Mouse (Mus musculus): ENCODE measurements at regions not wholly inside any gene's neighbourhood (a gene's known extent, or its start where the extent isn't known, plus 50 kb on each side); places are given as distances from the start of the nearest gene placed in this dataset.

DNA sequence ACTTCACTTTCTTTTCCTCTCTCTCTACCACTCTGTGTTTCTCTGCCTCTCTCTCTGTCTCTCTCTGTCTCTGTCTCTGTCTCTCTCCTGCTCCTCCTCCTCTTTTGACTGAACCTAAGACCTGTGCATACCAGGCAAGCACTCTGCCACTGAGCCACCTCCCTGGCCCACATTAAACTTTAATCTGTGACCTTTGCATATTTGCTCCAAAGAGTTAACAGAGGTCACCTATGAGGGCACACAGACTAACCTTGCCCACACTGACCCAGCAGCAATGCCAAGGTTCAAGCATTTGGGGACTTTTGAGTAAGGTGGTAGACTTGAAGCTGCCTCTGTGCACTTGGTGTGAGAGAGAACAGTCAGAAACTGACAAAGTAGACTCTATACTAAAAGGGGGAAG lies 123.4 kb upstream of the Tmem45b start:
- TF ChIP-seq CEBPB (IDR thresholded peaks at IDR 0.05; ENCODE audit: insufficient read depth, poor library complexity, severe bottlenecking) (no peak), USF1 (IDR thresholded peaks at IDR 0.05; ENCODE audit: low read depth) (no peak)
